Mouse (Mus musculus): ENCODE measurements around the gene Nfe2l1. TPM values are rescaled to one million over a fixed set of nuclear protein-coding genes. Genes with fewer than 3 reads are reported as not detected.

Nfe2l1 gene
- polyA plus RNA-seq, 1 experiment from 2014 or later, result 65.7 TPM

- Histone ChIP-seq H3K36me3 (ENCODE audit: control insufficient read depth, insufficient read depth, low read length) (0 out of 2 replicates have a peak, but pooled peaks cover 2% of the 10 kb centered on the region), H3K4me1 (ENCODE audit: control insufficient read depth, insufficient read depth, low read length) (peaks cover 58% of the 10 kb centered on the region), H3K27me3 (ENCODE audit: control insufficient read depth, insufficient read depth, low read length) (no peaks in the 10 kb centered on the region), H3K27ac (ENCODE audit: low read length) (no peak overlapping the region), H3K9ac (ENCODE audit: low read length) (peak overlapping the region; percentile 34; the same call in 1 of the 2 replicates), H3K4me3 (replicated peaks; ENCODE audit: low read length) (no peak overlapping the region), H3K4me2 (ENCODE audit: low read depth, low read length) (peak overlapping the region; percentile 88), H3K9me3 (replicated peaks; ENCODE audit: control insufficient read depth, low read length) (no peaks in the 10 kb centered on the region)
- no peak for ATAC-seq (ENCODE audit: insufficient read depth, low FRiP score)
- 66% methylated on average over 9 of the region's 9 CpGs for WGBS
These were observed 1.9 kb downstream of the Nfe2l1 start for GRCm38 (mm10) chr11:96827917-96828316.

GRCm38 (mm10) chr11:96827062-96827581, 2.6 kb downstream of the Nfe2l1 start:
- Histone ChIP-seq H3K27ac (ENCODE audit: low read length) (no peak overlapping the region), H3K4me2 (ENCODE audit: low read depth, low read length) (peak overlapping the region; percentile 25), H3K4me3 (replicated peaks; ENCODE audit: low read length) (peak overlapping the region; percentile 4; the same call in 1 of the 2 replicates), H3K4me1 (ENCODE audit: control insufficient read depth, insufficient read depth, low read length) (peaks cover 65% of the 10 kb centered on the region), H3K9me3 (replicated peaks; ENCODE audit: control insufficient read depth, low read length) (no peaks in the 10 kb centered on the region), H3K27me3 (ENCODE audit: control insufficient read depth, insufficient read depth, low read length) (no peaks in the 10 kb centered on the region), H3K36me3 (ENCODE audit: control insufficient read depth, insufficient read depth, low read length) (0 out of 2 replicates have a peak, but pooled peaks cover 2% of the 10 kb centered on the region), H3K9ac (ENCODE audit: low read length) (peak overlapping the region; percentile 42; the same call in 1 of the 2 replicates)
- ATAC-seq (ENCODE audit: insufficient read depth, low FRiP score), result no peak
- 67% methylated on average over 12 of the region's 12 CpGs for WGBS

GRCm38 (mm10) chr11:96826481-96826880, 3.3 kb downstream of the Nfe2l1 start:
- Histone ChIP-seq H3K9ac (ENCODE audit: low read length) (peak overlapping the region; percentile 43; the same call in 1 of the 2 replicates), H3K9me3 (replicated peaks; ENCODE audit: control insufficient read depth, low read length) (no peaks in the 10 kb centered on the region), H3K4me2 (ENCODE audit: low read depth, low read length) (peak overlapping the region; percentile 25), H3K4me1 (ENCODE audit: control insufficient read depth, insufficient read depth, low read length) (peaks cover 65% of the 10 kb centered on the region), H3K27me3 (ENCODE audit: control insufficient read depth, insufficient read depth, low read length) (no peaks in the 10 kb centered on the region), H3K36me3 (ENCODE audit: control insufficient read depth, insufficient read depth, low read length) (peaks cover 3% of the 10 kb centered on the region), H3K4me3 (replicated peaks; ENCODE audit: low read length) (peak overlapping the region; percentile 5; the same call in 1 of the 2 replicates), H3K27ac (ENCODE audit: low read length) (no peak overlapping the region)
- 63% methylated on average over 2 of the region's 2 CpGs for WGBS
- no peak for ATAC-seq (ENCODE audit: insufficient read depth, low FRiP score)

- no peaks in the 10 kb centered on the region for H3K27me3 ChIP-seq (ENCODE audit: control insufficient read depth, insufficient read depth, low read length)
- no peak for ATAC-seq (ENCODE audit: insufficient read depth, low FRiP score)
- H3K9me3 ChIP-seq (replicated peaks; ENCODE audit: control insufficient read depth, low read length), result no peaks in the 10 kb centered on the region
- H3K9ac ChIP-seq (ENCODE audit: low read length), result peak overlapping the region; percentile 56
- peaks cover 62% of the 10 kb centered on the region for H3K4me1 ChIP-seq (ENCODE audit: control insufficient read depth, insufficient read depth, low read length)
- 28% methylated on average over 7 of the region's 7 CpGs for WGBS
- H3K36me3 ChIP-seq (ENCODE audit: control insufficient read depth, insufficient read depth, low read length), result peaks cover 19% of the 10 kb centered on the region
- peak overlapping the region; percentile 52 for H3K4me3 ChIP-seq (replicated peaks; ENCODE audit: low read length)
- peak overlapping the region; percentile 88 for H3K27ac ChIP-seq (ENCODE audit: low read length)
- H3K4me2 ChIP-seq (ENCODE audit: low read depth, low read length), result peak overlapping the region; percentile 91
These were observed 4.8 kb downstream of the Nfe2l1 start for GRCm38 (mm10) chr11:96824783-96825495.

GRCm38 (mm10) chr11:96823880-96824782, 5.6 kb downstream of the Nfe2l1 start:
- Histone ChIP-seq H3K27me3 (ENCODE audit: control insufficient read depth, insufficient read depth, low read length) (no peaks in the 10 kb centered on the region), H3K4me3 (replicated peaks; ENCODE audit: low read length) (peak overlapping the region; percentile 52), H3K4me2 (ENCODE audit: low read depth, low read length) (peak overlapping the region; percentile 91), H3K9ac (ENCODE audit: low read length) (peak overlapping the region; percentile 71), H3K36me3 (ENCODE audit: control insufficient read depth, insufficient read depth, low read length) (peaks cover 27% of the 10 kb centered on the region), H3K9me3 (replicated peaks; ENCODE audit: control insufficient read depth, low read length) (no peaks in the 10 kb centered on the region), H3K4me1 (ENCODE audit: control insufficient read depth, insufficient read depth, low read length) (peaks cover 62% of the 10 kb centered on the region), H3K27ac (ENCODE audit: low read length) (peak overlapping the region; percentile 88)
- peak; percentile 92 for ATAC-seq (ENCODE audit: insufficient read depth, low FRiP score)
- WGBS, result under 1% methylated on average over 25 of the region's 26 CpGs

GRCm38 (mm10) chr11:96823471-96823837, 6.3 kb downstream of the Nfe2l1 start:
- Histone ChIP-seq H3K27ac (ENCODE audit: low read length) (peak overlapping the region; percentile 48), H3K4me1 (ENCODE audit: control insufficient read depth, insufficient read depth, low read length) (peaks cover 58% of the 10 kb centered on the region), H3K9me3 (replicated peaks; ENCODE audit: control insufficient read depth, low read length) (no peaks in the 10 kb centered on the region), H3K9ac (ENCODE audit: low read length) (peak overlapping the region; percentile 71), H3K27me3 (ENCODE audit: control insufficient read depth, insufficient read depth, low read length) (no peaks in the 10 kb centered on the region), H3K4me2 (ENCODE audit: low read depth, low read length) (peak overlapping the region; percentile 91), H3K4me3 (replicated peaks; ENCODE audit: low read length) (peak overlapping the region; percentile 52), H3K36me3 (ENCODE audit: control insufficient read depth, insufficient read depth, low read length) (peaks cover 28% of the 10 kb centered on the region)
- 6% methylated on average over 13 of the region's 13 CpGs for WGBS
- peak; percentile 19; the same call in 1 of the 2 replicates for ATAC-seq (ENCODE audit: insufficient read depth, low FRiP score)

- 34% methylated on average over 4 of the region's 4 CpGs for WGBS
- Histone ChIP-seq H3K9me3 (replicated peaks; ENCODE audit: control insufficient read depth, low read length) (no peaks in the 10 kb centered on the region), H3K27me3 (ENCODE audit: control insufficient read depth, insufficient read depth, low read length) (no peaks in the 10 kb centered on the region), H3K9ac (ENCODE audit: low read length) (peak overlapping the region; percentile 71), H3K36me3 (ENCODE audit: control insufficient read depth, insufficient read depth, low read length) (peaks cover 30% of the 10 kb centered on the region), H3K27ac (ENCODE audit: low read length) (no peak overlapping the region), H3K4me3 (replicated peaks; ENCODE audit: low read length) (peak overlapping the region; percentile 52; the same call in 1 of the 2 replicates), H3K4me1 (ENCODE audit: control insufficient read depth, insufficient read depth, low read length) (peaks cover 53% of the 10 kb centered on the region), H3K4me2 (ENCODE audit: low read depth, low read length) (peak overlapping the region; percentile 91)
- no peak for ATAC-seq (ENCODE audit: insufficient read depth, low FRiP score)
These were observed 6.9 kb downstream of the Nfe2l1 start for GRCm38 (mm10) chr11:96822675-96823470.

GRCm38 (mm10) chr11:96821956-96822355, 7.8 kb downstream of the Nfe2l1 start:
- WGBS, result 88% methylated on average over 10 of the region's 10 CpGs
- Histone ChIP-seq H3K4me1 (ENCODE audit: control insufficient read depth, insufficient read depth, low read length) (peaks cover 44% of the 10 kb centered on the region), H3K4me2 (ENCODE audit: low read depth, low read length) (no peak overlapping the region), H3K9me3 (replicated peaks; ENCODE audit: control insufficient read depth, low read length) (no peaks in the 10 kb centered on the region), H3K4me3 (replicated peaks; ENCODE audit: low read length) (no peak overlapping the region), H3K9ac (ENCODE audit: low read length) (no peak overlapping the region), H3K27ac (ENCODE audit: low read length) (no peak overlapping the region), H3K36me3 (ENCODE audit: control insufficient read depth, insufficient read depth, low read length) (peaks cover 34% of the 10 kb centered on the region), H3K27me3 (ENCODE audit: control insufficient read depth, insufficient read depth, low read length) (no peaks in the 10 kb centered on the region)
- ATAC-seq (ENCODE audit: insufficient read depth, low FRiP score), result no peak

Data from stomach, embryonic 16.5 days (tissue).